Mouse (Mus musculus) E14TG2a.4 (cell line): Measurements from ENCODE around the gene Hnrnpul1.

Experiments used
- CTCF ChIP-seq: conservative IDR thresholded peaks from 2 replicates; pipeline ENCODE4 v1.5.1; 2014; ENCODE audit warnings: low read length
- NANOG ChIP-seq: IDR thresholded peaks from 2 replicates; pipeline ENCODE4 v1.6.1; 2014; ENCODE audit warnings: borderline replicate concordance, low read length, mixed read lengths
- POU5F1 ChIP-seq: IDR thresholded peaks from 2 replicates; pipeline ENCODE4 v1.6.1; 2014; ENCODE audit warnings: low read length, borderline replicate concordance

GRCm38 (mm10) chr7:25761354-25761753 lies 6.8 kb upstream of the Hnrnpul1 start:
- TF ChIP-seq CTCF, result no peak
- TF ChIP-seq NANOG, result no peak
- no peak for TF ChIP-seq POU5F1
